Mouse (Mus musculus) embryonic fibroblast, embryonic 13.5 days (primary cell): Measurements from ENCODE around the gene Armcx6.

Experiments used
- CTCF ChIP-seq: IDR thresholded peaks from 2 replicates; pipeline ENCODE4 v1.5.1; 2011; ENCODE audit warnings: mild to moderate bottlenecking, control low read depth, low read length, moderate library complexity, borderline replicate concordance; ENCODE audit not compliant: insufficient read depth
- POLR2A ChIP-seq: IDR thresholded peaks from 2 replicates; pipeline ENCODE4 v1.6.1; 2011; ENCODE audit warnings: low read depth, mild to moderate bottlenecking, control low read depth, low read length, moderate library complexity

DNA sequence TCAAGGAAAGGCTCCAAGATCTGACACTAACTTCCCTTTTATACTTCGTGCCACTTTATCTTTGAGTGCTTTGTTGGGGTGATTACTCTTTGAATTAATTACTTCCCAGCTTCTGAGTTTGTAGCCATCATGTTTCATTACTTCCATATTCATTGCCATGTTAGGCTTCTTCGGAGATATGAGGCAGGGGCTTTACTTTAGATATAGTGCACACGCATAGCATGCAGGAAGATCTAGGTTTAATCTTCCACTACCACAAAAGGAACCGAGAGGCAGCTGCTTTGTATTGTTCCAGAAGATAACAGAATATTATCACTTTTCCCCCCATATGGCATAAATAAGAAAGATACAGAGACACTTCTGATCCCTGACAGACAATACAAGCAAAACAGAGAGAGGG is 36.5 kb upstream of the Armcx6 start:
- TF ChIP-seq POLR2A = no peak
- TF ChIP-seq CTCF = no peak
